Mouse (Mus musculus): Measurements from ENCODE around the gene Hc. TPM values are rescaled to one million over a fixed set of nuclear protein-coding genes. Genes with fewer than 3 reads are reported as not detected.

Hc gene
- polyA plus RNA-seq, 1 experiment from 2014 or later: 1.1 TPM

- H3K4me2 ChIP-seq (ENCODE audit: low read length): no peak overlapping the region
- no peak overlapping the region for H3K27ac ChIP-seq (ENCODE audit: low read length)
- no peak for ATAC-seq
- H3K9me3 ChIP-seq (replicated peaks; ENCODE audit: control insufficient read depth, low read length, poor library complexity, severe bottlenecking): no peaks in the 10 kb centered on the region
- WGBS: 63% methylated on average over 5 of the region's 5 CpGs
- no peaks in the 10 kb centered on the region for H3K36me3 ChIP-seq (ENCODE audit: control insufficient read depth, insufficient read depth, low read length)
- no peaks in the 10 kb centered on the region for H3K4me1 ChIP-seq (ENCODE audit: control insufficient read depth, insufficient read depth, low read length)
- no peak overlapping the region for H3K9ac ChIP-seq (ENCODE audit: low read depth, low read length)
- no peaks in the 10 kb centered on the region for H3K27me3 ChIP-seq (ENCODE audit: control insufficient read depth, insufficient read depth, low read depth, low read length)
- H3K4me3 ChIP-seq (ENCODE audit: low read depth, low read length): no peak overlapping the region
These were observed 104.3 kb downstream of the Hc start for GRCm38 (mm10) chr2:34956941-34957340.

GRCm38 (mm10) chr2:34954344-34954743 is 106.9 kb downstream of the Hc start:
- no peaks in the 10 kb centered on the region for H3K4me1 ChIP-seq (ENCODE audit: control insufficient read depth, insufficient read depth, low read length)
- no peaks in the 10 kb centered on the region for H3K9me3 ChIP-seq (replicated peaks; ENCODE audit: control insufficient read depth, low read length, poor library complexity, severe bottlenecking)
- no peak overlapping the region for H3K4me2 ChIP-seq (ENCODE audit: low read length)
- no peak overlapping the region for H3K27ac ChIP-seq (ENCODE audit: low read length)
- H3K4me3 ChIP-seq (ENCODE audit: low read depth, low read length): no peak overlapping the region
- H3K36me3 ChIP-seq (ENCODE audit: control insufficient read depth, insufficient read depth, low read length): no peaks in the 10 kb centered on the region
- no peak for ATAC-seq
- H3K27me3 ChIP-seq (ENCODE audit: control insufficient read depth, insufficient read depth, low read depth, low read length): no peaks in the 10 kb centered on the region
- no peak overlapping the region for H3K9ac ChIP-seq (ENCODE audit: low read depth, low read length)

- Histone ChIP-seq H3K9me3 (replicated peaks; ENCODE audit: control insufficient read depth, low read length, poor library complexity, severe bottlenecking) (no peaks in the 10 kb centered on the region), H3K27ac (ENCODE audit: low read length) (no peak overlapping the region), H3K27me3 (ENCODE audit: control insufficient read depth, insufficient read depth, low read depth, low read length) (no peaks in the 10 kb centered on the region), H3K4me1 (ENCODE audit: control insufficient read depth, insufficient read depth, low read length) (no peaks in the 10 kb centered on the region), H3K4me3 (ENCODE audit: low read depth, low read length) (no peak overlapping the region), H3K4me2 (ENCODE audit: low read length) (no peak overlapping the region), H3K9ac (ENCODE audit: low read depth, low read length) (no peak overlapping the region), H3K36me3 (ENCODE audit: control insufficient read depth, insufficient read depth, low read length) (no peaks in the 10 kb centered on the region)
- 72% methylated on average over 2 of the region's 2 CpGs for WGBS
- ATAC-seq: no peak
These were observed 107.6 kb downstream of the Hc start for GRCm38 (mm10) chr2:34953547-34954116.

GRCm38 (mm10) chr2:34953018-34953417 is 108.2 kb downstream of the Hc start:
- H3K27me3 ChIP-seq (ENCODE audit: control insufficient read depth, insufficient read depth, low read depth, low read length): no peaks in the 10 kb centered on the region
- H3K4me1 ChIP-seq (ENCODE audit: control insufficient read depth, insufficient read depth, low read length): no peaks in the 10 kb centered on the region
- H3K27ac ChIP-seq (ENCODE audit: low read length): no peak overlapping the region
- H3K4me2 ChIP-seq (ENCODE audit: low read length): no peak overlapping the region
- 75% methylated on average over 4 of the region's 4 CpGs for WGBS
- H3K9ac ChIP-seq (ENCODE audit: low read depth, low read length): no peak overlapping the region
- no peaks in the 10 kb centered on the region for H3K36me3 ChIP-seq (ENCODE audit: control insufficient read depth, insufficient read depth, low read length)
- no peak for ATAC-seq
- H3K9me3 ChIP-seq (replicated peaks; ENCODE audit: control insufficient read depth, low read length, poor library complexity, severe bottlenecking): no peaks in the 10 kb centered on the region
- H3K4me3 ChIP-seq (ENCODE audit: low read depth, low read length): no peak overlapping the region

GRCm38 (mm10) chr2:34951469-34951868 is 109.8 kb downstream of the Hc start:
- no peak overlapping the region for H3K4me2 ChIP-seq (ENCODE audit: low read length)
- H3K9me3 ChIP-seq (replicated peaks; ENCODE audit: control insufficient read depth, low read length, poor library complexity, severe bottlenecking): no peaks in the 10 kb centered on the region
- no peak overlapping the region for H3K9ac ChIP-seq (ENCODE audit: low read depth, low read length)
- no peak overlapping the region for H3K4me3 ChIP-seq (ENCODE audit: low read depth, low read length)
- H3K36me3 ChIP-seq (ENCODE audit: control insufficient read depth, insufficient read depth, low read length): no peaks in the 10 kb centered on the region
- no peak overlapping the region for H3K27ac ChIP-seq (ENCODE audit: low read length)
- no peaks in the 10 kb centered on the region for H3K27me3 ChIP-seq (ENCODE audit: control insufficient read depth, insufficient read depth, low read depth, low read length)
- H3K4me1 ChIP-seq (ENCODE audit: control insufficient read depth, insufficient read depth, low read length): no peaks in the 10 kb centered on the region
- ATAC-seq: no peak

- 39% methylated on average over 2 of the region's 2 CpGs for WGBS
- Histone ChIP-seq H3K27me3 (ENCODE audit: control insufficient read depth, insufficient read depth, low read depth, low read length) (no peaks in the 10 kb centered on the region), H3K36me3 (ENCODE audit: control insufficient read depth, insufficient read depth, low read length) (no peaks in the 10 kb centered on the region), H3K9me3 (replicated peaks; ENCODE audit: control insufficient read depth, low read length, poor library complexity, severe bottlenecking) (no peaks in the 10 kb centered on the region), H3K27ac (ENCODE audit: low read length) (no peak overlapping the region), H3K4me2 (ENCODE audit: low read length) (no peak overlapping the region), H3K9ac (ENCODE audit: low read depth, low read length) (no peak overlapping the region), H3K4me1 (ENCODE audit: control insufficient read depth, insufficient read depth, low read length) (no peaks in the 10 kb centered on the region), H3K4me3 (ENCODE audit: low read depth, low read length) (no peak overlapping the region)
- ATAC-seq: no peak
These were observed 112.6 kb downstream of the Hc start for GRCm38 (mm10) chr2:34948622-34949021.

- H3K9ac ChIP-seq (ENCODE audit: low read depth, low read length): no peak overlapping the region
- no peak overlapping the region for H3K4me3 ChIP-seq (ENCODE audit: low read depth, low read length)
- H3K9me3 ChIP-seq (replicated peaks; ENCODE audit: control insufficient read depth, low read length, poor library complexity, severe bottlenecking): no peaks in the 10 kb centered on the region
- no peaks in the 10 kb centered on the region for H3K27me3 ChIP-seq (ENCODE audit: control insufficient read depth, insufficient read depth, low read depth, low read length)
- H3K4me1 ChIP-seq (ENCODE audit: control insufficient read depth, insufficient read depth, low read length): no peaks in the 10 kb centered on the region
- H3K36me3 ChIP-seq (ENCODE audit: control insufficient read depth, insufficient read depth, low read length): no peaks in the 10 kb centered on the region
- 49% methylated on average over 4 of the region's 4 CpGs for WGBS
- no peak for ATAC-seq
- H3K27ac ChIP-seq (ENCODE audit: low read length): no peak overlapping the region
- H3K4me2 ChIP-seq (ENCODE audit: low read length): no peak overlapping the region
These were observed 115.2 kb downstream of the Hc start for GRCm38 (mm10) chr2:34946046-34946445.

- no peaks in the 10 kb centered on the region for H3K36me3 ChIP-seq (ENCODE audit: control insufficient read depth, insufficient read depth, low read length)
These were observed 115.7 kb downstream of the Hc start for GRCm38 (mm10) chr2:34945580-34945979.

GRCm38 (mm10) chr2:34944761-34945160 is 116.5 kb downstream of the Hc start:
- H3K9me3 ChIP-seq (replicated peaks; ENCODE audit: control insufficient read depth, low read length, poor library complexity, severe bottlenecking): no peaks in the 10 kb centered on the region

More at GRCm38 (mm10) chr2:34945580-34945979, 115.7 kb downstream of the Hc start:
- Histone ChIP-seq H3K4me2 (ENCODE audit: low read length) (no peak overlapping the region), H3K4me3 (ENCODE audit: low read depth, low read length) (no peak overlapping the region), H3K27me3 (ENCODE audit: control insufficient read depth, insufficient read depth, low read depth, low read length) (no peaks in the 10 kb centered on the region), H3K4me1 (ENCODE audit: control insufficient read depth, insufficient read depth, low read length) (no peaks in the 10 kb centered on the region), H3K27ac (ENCODE audit: low read length) (no peak overlapping the region), H3K9me3 (replicated peaks; ENCODE audit: control insufficient read depth, low read length, poor library complexity, severe bottlenecking) (no peaks in the 10 kb centered on the region), H3K9ac (ENCODE audit: low read depth, low read length) (no peak overlapping the region)
- 90% methylated on average over 4 of the region's 4 CpGs for whole genome bisulfite sequencing
- ATAC-seq: no peak

More at GRCm38 (mm10) chr2:34944761-34945160, 116.5 kb downstream of the Hc start:
- no peak overlapping the region for H3K4me3 ChIP-seq (ENCODE audit: low read depth, low read length)
- 33% methylated on average over 8 of the region's 8 CpGs for WGBS
- H3K9ac ChIP-seq (ENCODE audit: low read depth, low read length): no peak overlapping the region
- no peak overlapping the region for H3K4me2 ChIP-seq (ENCODE audit: low read length)
- no peak overlapping the region for H3K27ac ChIP-seq (ENCODE audit: low read length)
- H3K4me1 ChIP-seq (ENCODE audit: control insufficient read depth, insufficient read depth, low read length): no peaks in the 10 kb centered on the region
- no peaks in the 10 kb centered on the region for H3K27me3 ChIP-seq (ENCODE audit: control insufficient read depth, insufficient read depth, low read depth, low read length)
- ATAC-seq: no peak
- H3K36me3 ChIP-seq (ENCODE audit: control insufficient read depth, insufficient read depth, low read length): no peaks in the 10 kb centered on the region
